Mouse (Mus musculus) heart, embryonic 16.5 days (tissue): Measurements from ENCODE around the gene Dhrs3. TPM values are rescaled to one million over a fixed set of nuclear protein-coding genes. Genes with fewer than 3 reads are reported as not detected.

ENCODE experiments used
- ATAC-seq: fragments of 200-750 bp; cut with Nextera tagmentation; replicated peaks from 2 replicates; pipeline ENCODE4 v1.8.0; 2017; ENCODE audit warnings: moderate number of reproducible peaks; ENCODE audit not compliant: insufficient read depth, low FRiP score; ENCODE audit errors: extremely low read depth
- H3K27ac ChIP-seq: fragments of 300-500 bp; sonication (generic); 2 replicates; pipeline ENCODE4 v1.5.1; 2014; ENCODE audit warnings: mild to moderate bottlenecking, low read length, control low read depth, moderate library complexity
- H3K27me3 ChIP-seq: fragments of 300-500 bp; sonication (generic); 2 replicates; pipeline ENCODE4 v1.6.1; 2014; ENCODE audit warnings: low read length, mixed read lengths; ENCODE audit not compliant: control insufficient read depth, insufficient read depth
- H3K36me3 ChIP-seq: fragments of 300-500 bp; sonication (generic); 2 replicates; pipeline ENCODE4 v1.6.1; 2014; ENCODE audit not compliant: control insufficient read depth, insufficient read depth
- H3K4me1 ChIP-seq: fragments of 300-500 bp; sonication (generic); 2 replicates; pipeline ENCODE4 v1.6.1; 2014; ENCODE audit warnings: low read length, mixed read lengths; ENCODE audit not compliant: control insufficient read depth, insufficient read depth
- H3K4me2 ChIP-seq: fragments of 300-500 bp; sonication (generic); 2 replicates; pipeline ENCODE4 v1.6.1; 2014; ENCODE audit warnings: low read depth, mild to moderate bottlenecking, control low read depth, low read length
- H3K4me3 ChIP-seq: fragments of 300-500 bp; sonication (generic); 2 replicates; pipeline ENCODE4 v1.5.1; 2014; ENCODE audit warnings: mild to moderate bottlenecking, control low read depth, low read length
- H3K9ac ChIP-seq: fragments of 300-500 bp; sonication (generic); 2 replicates; pipeline ENCODE4 v1.6.1; 2014; ENCODE audit warnings: low read length, control low read depth
- H3K9me3 ChIP-seq: fragments of 300-500 bp; sonication (generic); replicated peaks from 2 replicates; pipeline ENCODE4 v1.6.1; 2016; ENCODE audit warnings: low read length; ENCODE audit not compliant: control insufficient read depth
- WGBS: fragments of 180-500 bp; shearing (Covaris S2); extraction: QIAGEN DNeasy Blood & Tissue Kit; methylation state at CpG from one replicate; pipeline ENCODE4 v1.1.7; 2014; 5-methylcytosine and 5-hydroxymethylcytosine counted together
- polyA plus RNA-seq: library from polyadenylated mRNA; unstranded; fragments of >200 nt; fragmentation: Nextera tagmentation; extraction: Ambion mirVana; gene quantifications from 2 replicates; pipeline ENCODE4 v1.2.1, GENCODE M21; 2015

Gene Dhrs3
- polyA plus RNA-seq, result 36.8 and 37.0 TPM in 2 replicates

DNA sequence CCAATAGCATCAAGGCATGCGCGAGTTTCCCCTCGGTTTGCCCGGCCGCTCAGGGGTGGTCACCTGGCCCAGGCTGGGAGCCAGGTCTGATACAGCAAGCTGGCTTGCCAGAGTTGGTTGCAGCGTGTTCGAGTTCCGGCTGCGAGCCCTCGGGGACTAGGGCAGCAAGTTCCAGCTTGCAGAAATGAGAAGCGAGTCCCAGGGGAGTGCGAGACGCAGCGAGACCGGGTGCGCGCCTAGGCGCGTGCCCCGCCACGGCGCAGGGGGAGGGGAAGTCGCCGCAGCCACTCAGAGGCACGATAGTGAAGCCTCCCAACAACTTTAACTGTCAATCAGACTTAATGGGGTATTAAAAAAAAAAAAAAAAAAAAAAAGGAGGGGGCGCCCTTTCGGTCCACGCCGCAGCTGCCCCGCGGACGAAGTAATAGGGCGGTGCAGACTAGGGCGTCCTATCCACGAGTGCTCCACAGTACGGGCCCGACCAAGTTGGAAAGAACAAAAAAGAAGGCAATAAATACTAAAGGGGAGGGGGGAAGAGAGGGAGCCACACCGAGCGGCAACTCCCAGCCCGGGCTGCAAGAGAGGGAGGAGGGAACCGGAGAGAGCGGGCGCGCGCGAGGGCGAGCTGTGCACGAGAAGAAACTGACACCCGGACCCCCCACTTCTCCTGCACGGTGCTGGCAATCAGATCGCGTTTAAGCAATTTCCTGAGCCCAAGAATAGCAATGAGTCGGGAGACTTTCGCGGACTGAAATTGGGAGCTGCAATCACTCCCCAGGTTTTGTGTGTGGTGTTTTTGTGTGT is at the start of gene Dhrs3:
Dhrs3 (plus strand) TSS at position 695 of the 804 bp plus-strand sequence.
- Histone ChIP-seq H3K4me2 (peak within 1 kb of the TSS; percentile 99), H3K4me1 (peaks cover 33% of the 10 kb centered on the region), H3K4me3 (peak within 1 kb of the TSS; percentile 71), H3K27me3 (no peaks in the 10 kb centered on the region), H3K9ac (peak within 1 kb of the TSS; percentile 79), H3K27ac (peak within 1 kb of the TSS; percentile 71), H3K9me3 (no peaks in the 10 kb centered on the region), H3K36me3 (no peaks in the 10 kb centered on the region)
- WGBS, result 1% methylated on average over 55 of the region's 55 CpGs
- peak; percentile 65 for ATAC-seq

DNA sequence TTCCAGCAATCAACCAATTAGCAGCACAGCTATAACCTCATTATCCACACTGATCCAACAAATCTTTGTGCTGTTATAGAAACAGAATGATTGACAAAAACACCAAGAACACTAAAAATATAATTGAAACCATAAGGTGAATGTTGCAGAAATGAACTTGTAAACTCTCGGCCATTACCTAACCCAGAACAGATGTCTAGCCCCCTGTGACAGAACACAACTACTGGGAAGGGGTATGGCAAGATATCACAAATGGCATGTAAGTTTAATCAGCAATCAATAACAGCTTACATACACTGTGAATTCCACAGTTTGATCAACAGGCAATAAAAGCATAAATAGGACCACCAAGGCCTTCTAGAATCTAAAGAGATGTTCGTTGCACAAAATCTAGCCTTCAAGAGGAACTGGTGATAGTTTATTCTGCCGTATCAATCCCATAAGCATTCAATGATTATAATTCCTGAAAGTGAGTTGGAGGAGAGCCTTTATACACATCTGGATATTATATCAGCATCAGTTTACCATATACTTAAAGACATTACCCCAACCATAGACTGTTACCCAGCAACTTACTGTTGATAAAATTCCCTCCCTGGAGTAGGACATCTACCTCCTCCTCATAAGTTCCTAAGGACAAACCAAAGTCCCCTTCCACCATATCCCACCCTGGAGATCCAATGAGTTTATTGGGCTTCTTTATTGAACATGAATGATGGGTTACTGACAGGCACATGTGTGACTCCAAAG is 30.7 kb upstream of the Dhrs3 start:
- ATAC-seq, result no peak
- H3K27ac ChIP-seq, result no peak overlapping the region
- H3K27me3 ChIP-seq, result no peaks in the 10 kb centered on the region
- H3K4me2 ChIP-seq, result no peak overlapping the region
- WGBS, result 75% methylated on average over 3 of the region's 3 CpGs
- H3K9ac ChIP-seq, result no peak overlapping the region
- no peaks in the 10 kb centered on the region for H3K36me3 ChIP-seq
- H3K4me3 ChIP-seq, result no peak overlapping the region
- H3K4me1 ChIP-seq, result no peaks in the 10 kb centered on the region
- no peaks in the 10 kb centered on the region for H3K9me3 ChIP-seq

DNA sequence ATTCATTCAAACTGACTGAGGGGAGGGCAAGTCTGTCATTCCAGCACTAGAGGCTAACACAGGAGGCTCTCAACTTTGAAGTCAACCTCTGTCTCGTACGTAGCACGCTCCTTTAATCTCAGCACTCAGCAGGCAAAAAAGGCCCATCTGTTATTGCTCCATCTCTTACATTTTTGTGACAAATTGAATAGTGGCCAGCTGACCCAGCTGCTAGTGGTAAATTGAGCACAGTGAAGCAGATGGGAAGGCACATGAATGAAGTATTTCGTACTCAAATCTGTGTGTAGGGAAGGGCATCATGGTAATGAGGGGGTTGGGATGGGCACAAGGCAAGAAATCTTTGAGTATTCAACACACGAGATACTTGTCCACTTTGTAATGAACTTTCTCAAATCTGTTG is 24.7 kb upstream of the Dhrs3 start:
- 63% methylated on average over 5 of the region's 5 CpGs for WGBS
- Histone ChIP-seq H3K4me3 (no peak overlapping the region), H3K4me2 (no peak overlapping the region), H3K36me3 (no peaks in the 10 kb centered on the region), H3K27ac (no peak overlapping the region), H3K9me3 (no peaks in the 10 kb centered on the region), H3K4me1 (no peaks in the 10 kb centered on the region), H3K27me3 (no peaks in the 10 kb centered on the region), H3K9ac (no peak overlapping the region)
- no peak for ATAC-seq

DNA sequence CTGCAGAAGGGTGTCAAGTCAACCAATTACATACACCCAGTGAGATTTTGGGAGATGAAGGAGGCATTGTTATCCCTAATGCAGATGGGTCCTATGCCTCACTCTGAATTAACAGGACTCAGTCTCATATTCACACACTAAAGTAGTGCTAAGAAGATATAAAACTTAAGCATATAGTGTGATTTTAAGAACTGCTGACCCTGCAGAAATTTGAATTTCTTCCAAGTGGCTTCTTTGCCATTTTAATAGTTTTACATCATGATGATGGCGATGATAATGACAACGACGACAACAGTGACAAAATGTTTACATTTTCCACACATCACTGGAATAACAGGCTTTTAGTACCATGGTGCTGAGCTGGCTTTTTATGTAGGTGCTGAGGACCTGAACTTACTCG is 24.0 kb upstream of the Dhrs3 start:
- no peaks in the 10 kb centered on the region for H3K9me3 ChIP-seq
- H3K4me2 ChIP-seq, result no peak overlapping the region
- ATAC-seq, result no peak
- no peak overlapping the region for H3K27ac ChIP-seq
- H3K4me3 ChIP-seq, result no peak overlapping the region
- WGBS, result 78% methylated on average over 4 of the region's 4 CpGs
- H3K4me1 ChIP-seq, result no peaks in the 10 kb centered on the region
- no peaks in the 10 kb centered on the region for H3K27me3 ChIP-seq
- H3K36me3 ChIP-seq, result no peaks in the 10 kb centered on the region
- no peak overlapping the region for H3K9ac ChIP-seq

DNA sequence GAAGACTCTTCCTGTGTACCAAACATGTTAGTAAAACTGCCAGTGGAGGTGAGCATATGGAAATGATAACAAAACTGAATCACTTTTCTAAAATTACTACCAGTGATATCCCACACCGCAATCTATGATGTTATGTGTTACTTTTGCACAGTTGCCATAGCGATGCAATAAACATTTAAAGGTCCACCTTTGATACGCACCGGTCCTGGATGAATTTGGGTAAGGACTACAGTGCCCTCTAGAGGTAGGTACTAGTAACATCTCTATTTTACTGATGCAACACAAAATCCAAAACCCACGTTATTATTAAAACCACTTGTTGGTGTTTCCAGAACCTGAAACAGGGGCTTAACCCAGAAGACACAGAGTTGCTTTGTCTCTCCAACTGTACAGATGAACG is 19.7 kb upstream of the Dhrs3 start:
- no peak for ATAC-seq
- no peak overlapping the region for H3K9ac ChIP-seq
- H3K4me3 ChIP-seq, result no peak overlapping the region
- no peaks in the 10 kb centered on the region for H3K36me3 ChIP-seq
- H3K4me2 ChIP-seq, result no peak overlapping the region
- 35% methylated on average over 6 of the region's 6 CpGs for WGBS
- H3K27ac ChIP-seq, result no peak overlapping the region
- no peaks in the 10 kb centered on the region for H3K27me3 ChIP-seq
- no peaks in the 10 kb centered on the region for H3K9me3 ChIP-seq
- no peaks in the 10 kb centered on the region for H3K4me1 ChIP-seq

DNA sequence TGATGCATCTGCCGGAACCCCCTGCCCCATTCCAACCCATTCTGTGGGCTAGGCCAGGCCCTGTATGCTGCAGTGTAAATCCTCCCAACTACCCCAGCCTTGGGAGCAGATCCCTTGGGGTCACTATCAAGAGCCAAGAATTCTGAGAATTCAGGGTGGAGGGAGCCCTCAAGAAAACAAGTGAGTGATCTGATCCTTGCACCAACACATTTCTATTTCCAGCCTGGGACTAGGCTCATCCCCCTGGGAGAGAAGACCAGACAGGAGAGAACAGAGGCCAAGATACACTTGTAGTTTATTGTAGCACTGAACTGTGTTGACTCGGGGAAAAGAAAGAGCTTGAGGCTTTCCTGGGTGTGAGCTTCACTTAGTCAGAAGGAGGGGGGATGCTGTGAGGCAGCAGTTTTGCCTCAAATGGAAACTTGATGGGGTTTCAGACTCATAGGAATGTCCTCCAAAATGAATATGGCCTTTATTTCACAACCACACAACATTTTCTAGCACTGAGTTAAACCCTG is 17.0 kb upstream of the Dhrs3 start:
- no peaks in the 10 kb centered on the region for H3K27me3 ChIP-seq
- no peak overlapping the region for H3K4me3 ChIP-seq
- ATAC-seq, result no peak
- no peaks in the 10 kb centered on the region for H3K4me1 ChIP-seq
- no peak overlapping the region for H3K27ac ChIP-seq
- H3K36me3 ChIP-seq, result no peaks in the 10 kb centered on the region
- no peak overlapping the region for H3K4me2 ChIP-seq
- peaks cover 2% of the 10 kb centered on the region; the same call in 1 of the 2 replicates for H3K9me3 ChIP-seq
- WGBS, result 67% methylated on average over 2 of the region's 2 CpGs
- H3K9ac ChIP-seq, result no peak overlapping the region

DNA sequence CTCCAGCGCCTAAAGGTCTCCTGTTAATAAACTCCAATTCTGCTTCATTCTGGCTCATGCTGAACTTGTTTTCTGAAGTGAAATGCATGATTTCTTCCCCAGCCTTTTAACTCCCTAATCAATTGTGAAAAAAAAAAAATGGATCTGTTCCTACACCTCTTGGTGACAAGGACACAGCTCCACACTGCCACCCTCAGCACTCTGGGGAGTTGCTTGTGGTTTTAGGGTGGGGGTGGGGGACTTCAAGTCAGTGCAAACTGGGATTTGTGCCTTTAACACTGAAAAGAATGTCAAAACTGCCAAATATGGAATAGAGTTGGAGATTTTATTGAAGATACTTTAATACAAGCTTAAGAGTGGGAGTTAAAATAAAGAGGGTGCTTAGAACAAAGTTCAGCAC is 13.1 kb upstream of the Dhrs3 start:
- Histone ChIP-seq H3K36me3 (no peaks in the 10 kb centered on the region), H3K9me3 (peaks cover 2% of the 10 kb centered on the region; the same call in 1 of the 2 replicates), H3K4me3 (no peak overlapping the region), H3K4me1 (no peaks in the 10 kb centered on the region), H3K4me2 (no peak overlapping the region), H3K27me3 (no peaks in the 10 kb centered on the region), H3K9ac (no peak overlapping the region), H3K27ac (no peak overlapping the region)
- ATAC-seq, result no peak
- 50% methylated on average over 1 of the region's 1 CpGs for WGBS

DNA sequence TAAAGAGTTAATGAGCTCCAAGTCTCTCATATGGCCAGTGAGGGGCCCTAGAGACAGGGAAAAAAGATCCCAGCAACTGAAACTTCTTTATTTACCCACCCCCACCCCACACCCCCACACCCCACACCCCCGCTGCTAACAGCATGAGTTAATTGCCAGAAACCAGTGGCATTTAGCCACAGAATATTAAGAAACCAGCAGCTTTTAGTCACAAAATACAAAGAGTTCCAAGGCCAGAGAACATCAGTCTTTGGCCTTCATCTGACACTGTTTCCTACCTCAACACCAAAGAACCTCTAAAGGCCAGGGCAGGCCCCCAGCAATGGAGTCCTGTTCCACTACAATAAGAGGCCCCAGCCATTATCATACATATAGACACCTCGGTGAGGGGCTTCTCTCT is 11.3 kb upstream of the Dhrs3 start:
- H3K27me3 ChIP-seq, result no peaks in the 10 kb centered on the region
- H3K4me2 ChIP-seq, result no peak overlapping the region
- 72% methylated on average over 2 of the region's 2 CpGs for WGBS
- H3K27ac ChIP-seq, result no peak overlapping the region
- no peak overlapping the region for H3K4me3 ChIP-seq
- no peak for ATAC-seq
- H3K9me3 ChIP-seq, result peaks cover 2% of the 10 kb centered on the region; the same call in 1 of the 2 replicates
- H3K36me3 ChIP-seq, result no peaks in the 10 kb centered on the region
- no peak overlapping the region for H3K9ac ChIP-seq
- peaks cover 4% of the 10 kb centered on the region for H3K4me1 ChIP-seq

DNA sequence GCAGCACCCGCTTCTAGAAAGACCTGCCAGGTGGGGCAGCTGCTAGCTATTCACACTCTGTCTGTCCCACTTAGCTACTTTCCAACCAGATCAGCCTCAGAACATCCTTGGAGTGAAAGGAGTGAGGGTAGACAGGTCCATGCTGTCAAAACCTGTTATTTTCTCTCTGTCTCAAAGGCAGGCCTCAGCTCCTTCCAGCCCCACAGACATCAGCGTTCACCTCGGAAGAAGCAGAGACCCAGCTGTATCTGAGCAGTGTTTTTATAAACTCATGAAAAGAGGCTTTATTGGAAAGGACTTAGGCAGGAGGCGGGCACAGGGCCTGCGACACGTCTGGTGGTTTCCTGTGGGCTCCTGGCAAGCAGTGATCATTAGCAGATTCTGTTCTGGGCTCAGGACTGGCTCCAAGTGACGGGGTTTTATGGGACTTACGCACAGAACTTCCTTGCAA is 9.7 kb upstream of the Dhrs3 start:
- Histone ChIP-seq H3K27ac (no peak overlapping the region), H3K36me3 (no peaks in the 10 kb centered on the region), H3K9me3 (peaks cover 2% of the 10 kb centered on the region; the same call in 1 of the 2 replicates), H3K27me3 (no peaks in the 10 kb centered on the region), H3K4me1 (peaks cover 6% of the 10 kb centered on the region), H3K4me3 (no peak overlapping the region), H3K9ac (no peak overlapping the region), H3K4me2 (no peak overlapping the region)
- no peak; the same call in 1 of the 2 replicates for ATAC-seq
- 62% methylated on average over 8 of the region's 8 CpGs for WGBS
